Mouse (Mus musculus): ENCODE data around the gene Dnaja3. TPM values are rescaled to one million over a fixed set of nuclear protein-coding genes. Genes with fewer than 3 reads are reported as not detected.

Dnaja3 gene
- total RNA-seq, 4 experiments from 2014 or later, result 146 to 154 (median 153) TPM

DNA sequence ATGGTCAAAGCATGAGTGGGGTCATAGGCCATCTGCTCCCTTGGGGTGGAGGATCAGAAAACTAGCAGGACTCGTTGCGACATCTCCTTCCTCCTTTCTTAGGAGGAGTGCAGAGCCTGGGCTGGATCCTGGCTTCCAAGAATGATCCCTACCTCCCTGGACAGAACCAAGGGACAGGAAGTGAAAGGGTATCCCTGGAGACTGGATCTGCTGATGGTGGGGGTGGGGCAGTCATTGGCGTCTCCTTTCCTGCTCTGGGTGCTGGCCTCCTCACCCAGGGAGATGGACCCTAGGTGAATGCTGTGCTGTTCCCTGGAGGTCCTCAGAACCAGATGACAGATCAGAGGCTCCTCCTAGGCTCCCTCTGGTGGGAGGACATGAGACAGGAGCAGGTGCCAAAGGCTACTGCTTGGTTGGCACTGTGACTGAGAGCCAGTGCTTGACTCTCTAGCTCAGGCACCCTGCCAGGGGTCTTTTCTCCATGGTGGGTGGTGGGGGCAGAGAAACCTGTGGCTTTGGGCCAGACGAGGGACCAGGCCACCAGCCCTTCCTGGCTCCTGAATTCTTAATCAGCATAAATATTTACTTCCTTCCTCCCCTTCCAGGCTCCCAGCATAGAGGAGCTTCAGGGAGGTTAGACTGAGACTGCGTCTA is 33.2 kb upstream of the Dnaja3 start:
- DNase-seq (ENCODE audit: low spot score), result peak; percentile 59

DNA sequence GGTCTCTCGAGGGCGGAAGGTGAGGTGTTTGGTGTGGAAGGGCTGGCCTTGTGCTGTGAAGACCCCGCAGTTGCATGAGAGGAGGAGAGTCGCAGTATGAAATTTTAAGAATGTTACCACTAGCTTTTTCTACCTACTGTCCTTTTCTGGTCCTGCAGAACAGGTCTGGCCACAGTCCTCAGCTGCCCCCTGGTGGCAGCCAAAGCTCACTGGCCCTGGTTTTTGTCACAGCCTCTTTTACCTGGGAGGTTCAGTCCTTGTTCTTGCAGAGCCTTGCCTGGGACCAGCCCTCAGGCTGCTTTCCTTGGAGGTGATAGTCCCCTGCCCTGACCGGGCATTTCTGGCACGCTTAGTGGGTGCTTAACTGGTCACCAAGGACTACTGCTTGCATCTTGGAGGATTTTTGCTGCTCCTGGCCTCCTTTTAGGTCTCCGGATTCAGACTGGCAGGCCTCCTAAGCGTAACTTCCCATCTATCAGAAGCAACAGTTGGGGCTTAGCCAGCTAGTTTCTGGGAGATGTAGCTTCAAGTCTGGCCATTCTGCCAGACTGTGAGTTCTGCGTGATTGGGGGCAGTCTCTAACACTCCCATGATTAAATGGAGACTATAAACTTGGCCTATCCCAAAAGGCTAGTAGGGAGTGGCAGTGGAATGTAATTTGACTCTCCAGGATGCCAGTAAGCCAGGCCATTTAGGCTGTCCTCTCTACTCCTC is 31.8 kb upstream of the Dnaja3 start:
- peak; percentile 83 for DNase-seq (ENCODE audit: low spot score)

DNA sequence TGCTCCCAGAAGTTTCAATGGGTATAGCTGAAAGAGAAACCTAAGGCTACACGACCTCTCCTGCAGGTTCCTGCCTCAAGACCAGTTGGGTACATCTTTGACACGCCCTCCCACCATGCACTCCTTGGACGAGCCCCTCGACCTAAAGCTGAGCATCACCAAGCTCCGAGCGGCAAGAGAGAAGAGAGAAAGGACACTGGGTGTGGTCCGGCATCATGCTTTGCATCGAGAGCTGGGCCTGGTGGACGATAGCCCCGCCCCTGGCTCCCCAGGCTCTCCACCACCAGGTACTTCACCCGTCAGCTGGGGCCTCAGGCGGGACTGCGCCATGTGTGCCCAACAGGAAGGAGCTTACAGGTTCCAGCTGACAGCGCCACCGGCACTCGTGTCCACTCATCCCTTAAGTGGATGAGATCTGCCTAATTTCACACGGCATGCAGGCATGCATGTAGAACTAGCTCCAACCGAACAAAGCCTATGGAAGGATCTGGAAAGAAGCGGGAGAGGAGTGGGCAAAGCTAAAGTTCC is 31.2 kb upstream of the Dnaja3 start:
- DNase-seq (ENCODE audit: low spot score), result no peak

DNA sequence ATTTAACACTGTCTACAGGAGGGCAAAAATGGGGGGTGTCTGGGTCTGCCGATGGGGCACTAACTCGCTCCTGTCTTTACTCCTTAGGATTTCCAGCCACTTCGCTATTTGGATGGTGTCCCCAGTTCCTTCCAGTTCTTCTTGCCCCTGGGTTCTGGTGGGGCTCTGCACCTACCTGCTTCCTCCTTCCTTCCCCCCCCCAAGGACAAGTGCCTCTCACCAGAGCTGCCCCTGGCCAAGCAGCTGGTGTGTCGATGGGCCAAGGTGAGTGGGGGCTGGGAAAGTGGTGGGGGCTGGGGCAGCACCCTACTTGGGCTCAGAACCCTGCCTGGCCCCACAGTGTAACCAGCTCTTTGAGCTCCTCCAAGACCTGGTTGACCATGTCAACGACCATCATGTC is 28.6 kb upstream of the Dnaja3 start:
- no peak for DNase-seq (ENCODE audit: low spot score)

DNA sequence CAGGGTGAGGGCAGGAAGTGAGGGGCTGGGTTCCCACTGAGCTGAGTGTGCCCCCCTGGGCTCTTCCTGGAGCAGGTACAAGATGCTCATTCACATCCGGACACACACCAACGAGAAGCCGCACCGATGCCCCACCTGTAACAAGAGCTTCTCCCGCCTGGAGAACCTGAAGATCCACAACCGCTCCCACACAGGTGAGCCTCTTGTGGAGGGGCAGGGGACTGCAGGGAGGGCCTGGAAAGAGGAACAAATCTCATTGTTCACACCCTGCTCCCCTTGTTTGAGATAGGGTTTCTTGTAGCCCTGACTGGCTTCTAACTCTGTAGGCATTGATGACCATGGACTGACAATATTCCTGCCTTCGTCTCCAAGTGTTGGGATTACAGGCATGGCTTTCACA is 28.1 kb upstream of the Dnaja3 start:
- DNase-seq (ENCODE audit: low spot score), result no peak

DNA sequence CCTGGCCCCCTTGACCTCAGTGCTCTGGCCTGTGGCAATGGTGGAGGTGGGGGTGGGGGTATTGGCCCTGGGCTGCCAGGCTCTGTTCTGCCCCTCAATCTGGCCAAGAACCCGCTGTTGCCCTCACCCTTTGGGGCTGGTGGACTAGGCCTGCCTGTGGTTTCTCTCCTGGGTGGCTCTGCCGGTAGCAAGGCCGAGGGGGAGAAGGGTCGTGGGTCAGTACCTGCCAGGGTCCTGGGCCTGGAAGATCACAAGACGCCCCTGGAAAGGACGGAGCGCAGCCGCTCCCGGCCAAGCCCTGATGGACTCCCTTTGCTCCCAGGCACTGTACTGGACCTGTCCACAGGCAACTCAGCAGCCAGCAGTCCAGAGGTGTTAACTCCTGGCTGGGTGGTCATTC is 26.1 kb upstream of the Dnaja3 start:
- DNase-seq (ENCODE audit: low spot score), result no peak

DNA sequence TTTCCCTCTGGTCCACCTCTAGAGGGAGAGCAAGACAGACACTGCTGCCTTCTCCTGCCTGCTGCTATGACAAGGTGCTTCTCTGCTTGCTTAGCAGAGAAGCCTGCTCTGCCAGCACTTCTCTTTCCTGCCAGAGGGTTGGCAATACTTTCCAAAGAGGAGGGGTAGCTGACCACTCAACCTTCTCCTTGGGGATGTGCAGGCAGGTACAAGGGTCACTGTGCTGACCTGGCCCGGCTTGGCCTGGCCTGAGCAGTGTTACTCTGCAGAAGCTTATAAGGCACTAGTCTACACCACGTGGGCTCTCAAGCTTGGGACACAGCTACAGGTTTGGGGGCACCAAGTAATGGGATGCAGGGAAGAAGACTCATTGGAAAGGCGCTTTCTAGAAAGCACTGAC is 25.1 kb upstream of the Dnaja3 start:
- no peak for DNase-seq (ENCODE audit: low spot score)

DNA sequence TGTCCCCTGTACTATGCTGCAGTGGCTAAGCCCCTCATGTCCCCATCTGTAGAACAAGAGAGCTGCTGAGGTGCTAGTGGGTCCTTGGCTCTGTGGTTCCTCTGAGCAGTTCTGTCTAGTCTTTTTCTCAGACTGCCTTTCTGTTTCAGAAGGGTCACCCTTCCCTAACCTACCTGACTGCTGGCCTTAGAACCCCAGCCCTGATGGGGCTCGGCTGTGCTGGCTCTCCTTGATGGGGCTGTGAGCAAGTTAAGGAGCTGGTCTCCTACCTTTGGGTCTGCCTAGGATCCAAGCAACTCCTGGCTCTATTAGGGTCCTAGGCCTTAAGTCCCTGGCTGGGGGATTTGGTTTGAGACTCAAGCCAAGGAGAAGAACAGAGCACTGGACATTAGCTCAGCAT is 24.5 kb upstream of the Dnaja3 start:
- DNase-seq (ENCODE audit: low spot score), result no peak

DNA sequence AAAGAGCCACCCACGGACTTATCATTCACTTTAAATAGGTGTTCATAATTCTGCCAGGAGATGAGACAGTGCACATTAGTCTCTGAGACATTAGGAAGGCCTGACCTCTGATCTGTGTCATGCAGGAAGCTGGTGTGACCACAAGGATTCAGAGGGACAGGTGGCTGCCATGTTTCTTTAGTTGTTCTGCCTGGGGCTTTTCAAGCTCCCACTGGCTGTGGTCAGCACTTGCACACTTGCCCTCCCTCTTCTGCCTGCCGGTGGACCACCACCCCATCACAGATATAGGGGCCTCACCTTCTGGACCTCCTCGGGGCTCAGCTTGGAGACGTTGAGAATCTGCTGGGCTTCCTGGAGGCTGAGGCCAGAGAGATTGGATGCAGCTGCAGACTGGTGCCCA is 23.0 kb upstream of the Dnaja3 start:
- no peak for DNase-seq (ENCODE audit: low spot score)

DNA sequence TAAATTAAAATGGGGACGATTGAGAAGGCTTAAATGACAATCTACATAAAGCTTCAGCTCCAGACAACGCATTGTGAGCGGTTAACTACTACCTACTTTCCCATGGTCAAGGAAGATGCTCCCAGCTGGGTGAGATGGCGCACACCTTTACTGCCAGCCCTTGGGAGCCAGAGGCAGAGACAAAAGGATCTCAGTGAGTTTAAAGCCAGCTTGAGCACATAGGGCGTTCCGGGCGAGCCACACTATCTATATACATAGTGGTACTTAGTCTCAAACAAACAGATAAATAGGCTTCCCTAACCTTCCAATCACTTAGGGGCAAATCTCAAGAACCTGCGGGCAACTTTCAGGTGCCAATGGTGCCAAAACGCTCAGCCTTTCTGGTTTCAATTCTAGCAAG is 15.7 kb upstream of the Dnaja3 start:
- DNase-seq (ENCODE audit: low spot score), result no peak

DNA sequence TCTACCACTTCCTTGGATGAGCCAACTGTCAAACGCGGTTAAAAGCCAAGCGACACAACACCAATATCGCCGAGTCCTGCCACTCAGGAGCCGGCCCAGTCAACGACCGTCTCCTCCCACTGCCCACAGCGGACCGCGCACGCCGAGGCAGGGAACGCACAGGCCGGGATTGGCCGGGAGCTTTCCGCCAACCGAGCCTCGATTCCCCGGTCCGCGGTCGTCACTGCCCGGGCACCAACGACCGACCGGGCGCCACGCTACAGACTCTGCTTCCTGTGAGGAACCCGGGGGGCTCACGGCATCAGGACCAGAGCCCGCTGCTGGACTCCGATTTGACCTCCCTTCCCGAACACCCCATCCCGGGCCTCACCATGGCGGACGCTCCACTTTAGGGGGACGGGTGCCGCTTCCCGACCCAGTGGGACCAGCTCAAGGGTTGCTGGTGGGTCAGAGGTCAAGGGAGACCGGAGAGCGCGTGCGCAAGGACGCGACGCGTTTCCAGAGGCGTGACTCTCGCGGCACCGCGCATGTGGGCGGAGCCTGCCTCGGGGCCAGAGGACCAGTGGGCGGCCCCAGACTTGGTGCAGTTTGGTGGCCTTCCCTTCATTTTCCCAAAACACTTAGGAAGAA is 15.2 kb upstream of the Dnaja3 start, which contains the start of gene Pam16:
Gene Pam16, minus strand, starts transcription at position 508 of the 630 bp plus-strand sequence.
- peak; percentile 92 for DNase-seq (ENCODE audit: low spot score)

DNA sequence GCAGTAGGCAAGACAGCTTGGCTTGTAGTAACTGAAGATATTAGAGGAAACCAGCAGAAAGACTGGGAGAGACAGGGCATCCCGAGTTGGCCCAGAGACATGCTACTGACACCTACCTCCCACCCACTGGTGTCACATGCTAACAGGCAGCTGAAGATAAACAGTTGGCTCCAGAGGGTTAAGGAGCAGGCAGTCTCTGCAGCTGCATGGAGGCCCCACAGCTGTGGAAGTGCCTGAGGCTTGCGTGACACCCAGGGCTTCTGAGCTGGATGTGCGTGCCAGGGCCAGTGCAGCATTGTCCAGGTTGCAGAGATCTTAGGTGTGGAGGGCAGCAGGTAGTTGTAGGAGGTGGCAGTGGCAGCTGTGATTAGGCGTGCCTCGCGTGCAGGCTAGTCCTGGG is 12.7 kb upstream of the Dnaja3 start:
- DNase-seq (ENCODE audit: low spot score), result no peak

DNA sequence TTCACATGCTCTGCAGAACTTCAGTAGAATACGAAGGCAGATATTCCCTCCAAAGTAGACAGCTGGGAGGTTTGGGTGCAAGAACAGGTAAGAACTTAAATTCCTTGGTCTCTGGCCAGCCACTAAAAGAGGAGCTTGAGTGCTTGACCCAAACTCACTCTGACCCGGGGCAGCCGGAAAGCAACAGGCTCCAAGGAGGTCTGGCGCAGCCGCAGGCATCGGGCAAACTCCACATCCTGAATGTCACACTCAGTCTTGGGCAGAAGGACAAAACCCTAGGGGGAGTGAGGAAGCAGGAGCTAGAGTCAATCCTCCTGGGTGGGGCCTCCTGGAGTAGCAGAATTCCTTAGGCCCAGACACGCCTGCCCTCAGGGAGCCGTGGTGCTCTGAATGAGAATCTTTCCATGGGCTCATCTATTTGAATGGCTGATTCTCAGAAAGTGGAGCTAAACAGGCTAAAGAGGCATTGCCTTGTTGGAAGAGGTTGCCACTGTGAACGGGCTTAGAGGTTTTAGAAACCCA is 10.8 kb upstream of the Dnaja3 start:
- no peak for DNase-seq (ENCODE audit: low spot score)

DNA sequence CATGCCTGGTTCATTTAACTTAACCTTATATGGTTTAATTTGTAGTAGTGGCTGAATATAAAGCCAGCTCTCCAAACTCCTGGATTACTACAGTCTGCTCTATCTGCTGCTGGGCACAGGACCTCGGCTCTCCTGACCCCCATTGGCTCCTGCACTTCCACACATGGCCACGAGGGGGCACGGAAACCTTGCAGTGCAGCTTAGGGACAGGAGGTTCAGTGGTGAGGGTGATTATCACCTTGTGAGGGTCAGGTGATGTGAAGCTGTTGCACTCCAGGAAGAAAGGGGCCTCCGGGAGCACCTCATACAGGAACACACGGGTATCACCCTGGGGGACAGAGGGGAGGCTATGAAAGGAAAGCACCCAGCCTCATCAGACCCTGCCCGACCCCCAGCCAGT is 9.8 kb upstream of the Dnaja3 start:
- DNase-seq (ENCODE audit: low spot score), result peak; percentile 82

DNA sequence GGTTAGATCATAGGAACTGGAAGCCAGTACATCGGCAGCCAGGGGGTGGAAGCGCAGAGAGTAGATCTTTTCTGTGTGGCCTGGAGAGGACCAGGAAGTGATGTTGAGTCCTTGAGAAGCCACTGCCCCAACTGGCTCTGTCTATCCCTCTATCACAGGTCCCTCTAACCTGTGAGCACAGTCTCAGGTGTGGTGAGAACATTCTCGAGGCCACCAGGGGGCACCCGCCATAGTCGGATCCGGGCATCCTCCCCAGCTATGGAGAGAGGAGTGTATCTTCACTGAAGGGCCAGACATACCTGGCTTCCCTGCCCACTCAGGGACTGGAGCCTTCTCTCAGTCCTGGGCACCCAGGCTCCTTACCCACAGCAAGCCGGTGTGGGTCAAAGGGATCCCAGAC is 7.7 kb upstream of the Dnaja3 start:
- DNase-seq (ENCODE audit: low spot score), result no peak

DNA sequence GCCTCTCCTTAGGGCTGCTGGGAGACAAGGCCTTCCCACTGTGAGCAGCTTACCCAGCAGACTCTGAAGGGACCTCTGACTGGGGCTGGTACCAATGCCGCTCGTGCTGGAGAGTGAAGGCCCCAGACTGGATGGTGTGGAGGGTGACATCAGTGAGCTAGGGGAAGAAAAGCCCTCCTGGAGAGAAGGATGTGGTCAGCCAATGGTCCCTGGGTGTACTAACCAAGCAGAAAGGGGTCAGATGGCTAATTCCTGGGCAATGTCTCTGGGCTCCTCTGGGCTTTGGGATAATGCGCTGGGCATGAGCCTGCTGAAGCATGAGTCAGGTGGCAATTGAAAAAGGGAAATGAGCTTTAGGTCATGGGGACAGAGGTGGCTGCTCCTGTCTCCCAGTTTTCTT is 6.1 kb upstream of the Dnaja3 start:
- DNase-seq (ENCODE audit: low spot score), result no peak

DNA sequence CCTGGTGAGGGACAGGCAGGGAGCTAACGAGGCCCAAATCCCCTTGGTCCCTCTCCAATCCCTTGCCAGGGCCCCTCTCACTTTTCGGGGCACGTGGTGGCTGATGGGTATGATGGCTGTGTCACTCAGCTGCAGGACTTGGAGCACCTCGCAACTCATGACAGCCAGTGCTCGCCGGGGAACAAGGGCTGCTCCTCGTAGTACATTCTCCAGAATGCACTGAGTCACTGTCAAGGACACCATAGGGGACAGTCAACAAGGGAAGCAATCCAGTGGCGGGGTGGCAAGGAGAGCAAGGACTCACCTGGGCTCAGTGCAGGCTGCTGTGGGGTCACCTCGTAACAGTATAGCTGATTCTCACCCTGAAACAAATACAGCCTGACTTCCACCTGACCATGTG is 5.1 kb upstream of the Dnaja3 start:
- no peak for DNase-seq (ENCODE audit: low spot score)

DNA sequence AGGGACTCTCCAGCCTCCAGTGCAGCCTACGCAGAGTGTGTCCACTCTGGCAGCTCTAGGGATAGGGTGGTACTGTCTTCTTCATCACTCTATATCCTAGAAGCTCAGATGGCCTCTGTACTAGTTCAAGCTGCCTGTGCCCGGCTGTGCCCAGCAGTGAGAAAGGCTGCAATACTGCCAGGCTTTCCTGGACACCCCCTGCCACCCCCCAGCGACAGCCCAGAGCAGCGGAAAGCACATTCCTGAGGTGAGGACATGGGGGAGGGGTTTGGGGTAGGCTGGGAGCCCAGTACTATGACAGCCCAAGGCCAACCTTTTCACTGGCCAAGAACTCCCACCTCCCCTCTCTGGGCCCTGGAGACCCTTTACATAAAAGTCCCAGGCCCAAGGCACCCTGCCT is 4.0 kb upstream of the Dnaja3 start:
- no peak for DNase-seq (ENCODE audit: low spot score)

DNA sequence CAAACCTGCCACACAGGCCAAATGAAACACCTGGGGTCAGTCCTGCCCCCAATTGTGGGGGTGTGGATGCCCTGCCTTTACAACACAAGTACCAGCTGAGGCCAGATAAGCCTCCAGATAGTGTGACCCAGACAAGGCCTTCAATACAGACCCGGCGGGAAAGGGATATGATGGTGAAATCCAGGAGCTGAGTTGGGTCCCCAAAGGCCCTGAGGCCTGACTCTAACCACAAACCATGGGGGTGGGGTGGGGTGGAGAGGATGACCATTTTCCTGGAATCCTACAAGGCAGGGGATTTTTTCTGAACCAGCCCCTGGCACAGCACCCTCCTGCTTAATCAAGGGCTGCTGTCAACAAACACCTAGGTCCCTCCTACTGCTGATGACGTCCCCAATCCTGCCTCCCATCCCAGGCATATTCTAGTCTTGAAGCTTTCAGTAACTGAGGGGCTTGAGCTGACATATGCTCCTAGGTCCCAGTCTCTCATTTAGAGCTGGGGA is 848 bp upstream of the Dnaja3 start:
- no peak for DNase-seq (ENCODE audit: low spot score)

DNA sequence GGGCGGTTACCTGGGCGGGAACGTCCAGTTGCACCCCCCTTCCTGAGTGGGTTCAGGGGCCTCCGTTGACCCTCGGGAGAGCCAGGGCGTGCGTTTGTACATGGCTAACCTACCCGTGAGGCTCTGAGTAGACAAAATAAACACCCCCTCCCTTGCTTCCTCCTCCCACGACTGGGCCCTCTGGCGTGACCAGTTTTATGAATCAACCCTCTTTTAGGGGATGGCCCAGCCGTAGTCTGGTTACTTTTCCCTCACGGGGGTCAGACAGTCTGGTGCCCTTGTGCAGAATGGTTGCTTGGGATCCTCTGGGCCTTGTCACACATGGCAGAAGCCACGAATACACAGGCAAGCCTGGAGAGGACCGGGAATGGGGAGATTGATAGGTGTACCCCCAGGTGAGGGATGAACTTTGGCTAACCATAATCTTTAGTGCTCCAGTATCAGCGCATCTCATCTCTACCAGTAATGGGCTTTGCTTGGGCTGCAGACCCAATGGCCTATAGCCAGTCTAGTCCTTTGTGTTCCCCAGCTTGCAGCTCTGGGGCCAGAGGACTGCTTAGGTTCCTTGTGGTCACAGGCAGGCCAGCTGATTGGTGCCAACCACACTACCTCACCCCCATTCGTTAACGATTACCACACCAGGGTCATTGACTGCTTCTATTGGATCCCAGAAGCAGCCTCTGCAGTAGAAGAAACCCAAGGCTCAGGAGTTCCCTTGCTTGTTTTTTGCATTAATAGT is 647 bp downstream of the Dnaja3 start:
- no peak for DNase-seq (ENCODE audit: low spot score)

DNA sequence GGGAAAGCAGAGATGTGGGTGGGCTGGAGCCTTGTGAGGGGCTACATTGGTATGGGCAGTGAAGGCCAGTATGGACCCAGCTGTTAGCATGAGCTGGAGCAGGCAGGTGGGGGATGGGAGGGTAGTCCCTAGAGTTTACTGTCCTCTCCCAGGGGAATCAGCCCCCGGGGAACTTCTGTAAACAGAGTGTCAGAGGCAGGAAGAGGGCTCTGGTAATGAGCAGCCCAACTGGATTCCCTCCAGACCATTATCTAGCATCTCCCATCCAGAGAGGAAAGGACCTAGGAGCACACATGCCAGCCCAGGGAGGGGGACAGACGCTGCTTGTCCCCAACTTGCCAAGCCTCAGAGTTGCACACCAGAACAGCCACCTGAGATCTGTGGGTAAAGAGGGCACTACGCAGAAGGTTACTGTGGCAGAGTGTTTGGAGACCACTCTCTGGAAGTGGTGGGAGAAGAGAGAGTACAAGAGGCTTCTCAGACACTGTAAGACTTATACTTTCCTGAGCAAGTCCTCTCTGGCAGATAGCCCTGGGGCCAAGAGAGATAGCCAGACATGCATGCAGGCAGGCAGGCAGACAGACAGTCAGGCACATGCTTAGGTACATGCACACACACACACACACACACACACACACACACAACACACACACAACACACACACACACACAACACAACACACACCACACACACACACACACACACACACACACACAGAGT is 1.5 kb downstream of the Dnaja3 start:
- DNase-seq (ENCODE audit: low spot score), result no peak

Data from heart, adult 8-10 months (tissue).